Mouse (Mus musculus) ES-E14 (cell line): Measurements from ENCODE around the gene Rhot1.

ENCODE experiments used
- CHD2 ChIP-seq: IDR thresholded peaks from 2 replicates; pipeline ENCODE4 v1.6.1; 2014; ENCODE audit warnings: mild to moderate bottlenecking, low read depth, low read length, inconsistent platforms
- MAFK ChIP-seq: IDR thresholded peaks from 2 replicates; pipeline ENCODE4 v1.6.1; 2014; ENCODE audit warnings: mild to moderate bottlenecking, low read depth, low read length, inconsistent platforms; ENCODE audit not compliant: insufficient read depth

GRCm38 (mm10) chr11:80299513-80300235 lies 90.9 kb downstream of the Rhot1 start:
- TF ChIP-seq CHD2: no peak
- TF ChIP-seq MAFK: no peak
